Mouse (Mus musculus) spleen, adult 2 months (tissue): ENCODE results near the gene Pitpnm2.

ENCODE experiments used
- CTCF ChIP-seq: fragments of 200-500 bp; IDR thresholded peaks from 2 replicates; pipeline ENCODE4 v1.5.1; 2011; ENCODE audit warnings: mild to moderate bottlenecking, inconsistent platforms; ENCODE audit not compliant: insufficient read depth, insufficient read length, insufficient replicate concordance; ENCODE audit errors: extremely low read depth
- POLR2A ChIP-seq: fragments of 200-500 bp; IDR thresholded peaks from 2 replicates; pipeline ENCODE4 v1.6.1; 2011; ENCODE audit warnings: low read depth, low read length, inconsistent platforms

GRCm38 (mm10) chr5:124125093-124125492 is 124.5 kb downstream of the Pitpnm2 start:
- no peak for TF ChIP-seq POLR2A
- no peak for TF ChIP-seq CTCF
